Mouse (Mus musculus) forebrain, embryonic 12.5 days (tissue): ENCODE data around the gene Zwint. TPM values are rescaled to one million over a fixed set of nuclear protein-coding genes. Genes with fewer than 3 reads are reported as not detected.

Source experiments
- ATAC-seq: fragments of 200-750 bp; cut with Nextera tagmentation; 2 replicates; pipeline ENCODE4 v1.8.0; 2017; ENCODE audit warnings: moderate TSS enrichment; ENCODE audit not compliant: low FRiP score
- H3K27ac ChIP-seq: fragments of 300-500 bp; sonication (generic); 2 replicates; pipeline ENCODE4 v1.5.1; 2016; ENCODE audit warnings: mild to moderate bottlenecking
- H3K27me3 ChIP-seq: fragments of 300-500 bp; sonication (generic); 2 replicates; pipeline ENCODE4 v1.6.1; 2016; ENCODE audit warnings: mild to moderate bottlenecking
- H3K36me3 ChIP-seq: fragments of 300-500 bp; sonication (generic); replicated peaks from 2 replicates; pipeline ENCODE4 v1.6.1; 2016; ENCODE audit warnings: mild to moderate bottlenecking
- H3K4me1 ChIP-seq: fragments of 300-500 bp; sonication (generic); 2 replicates; pipeline ENCODE4 v1.6.1; 2016
- H3K4me2 ChIP-seq: fragments of 300-500 bp; sonication (generic); 2 replicates; pipeline ENCODE4 v1.6.1; 2016; ENCODE audit warnings: mild to moderate bottlenecking, moderate library complexity
- H3K4me3 ChIP-seq: fragments of 300-500 bp; sonication (generic); replicated peaks from 2 replicates; pipeline ENCODE4 v1.5.1; 2016; ENCODE audit warnings: mild to moderate bottlenecking
- H3K9ac ChIP-seq: fragments of 300-500 bp; sonication (generic); 2 replicates; pipeline ENCODE4 v1.6.1; 2016; ENCODE audit warnings: mild to moderate bottlenecking
- H3K9me3 ChIP-seq: fragments of 300-500 bp; sonication (generic); 2 replicates; pipeline ENCODE4 v1.6.1; 2016
- WGBS: fragments of 180-500 bp; shearing (Covaris S2); methylation state at CpG from one replicate; pipeline ENCODE4 v1.1.7; 2016; 5-methylcytosine and 5-hydroxymethylcytosine counted together
- polyA plus RNA-seq: library from polyadenylated mRNA; unstranded; fragments of >200 nt; fragmentation: Nextera tagmentation; extraction: Ambion mirVana; gene quantifications from 2 replicates; pipeline ENCODE4 v1.2.1, GENCODE M21; 2016

Zwint gene
- polyA plus RNA-seq, 1 experiment from 2014 or later, result 436 TPM

- H3K4me3 ChIP-seq, result no peak overlapping the region
- no peak overlapping the region for H3K9ac ChIP-seq
- no peaks in the 10 kb centered on the region for H3K27me3 ChIP-seq
- no peak for ATAC-seq
- no peak overlapping the region for H3K4me2 ChIP-seq
- H3K36me3 ChIP-seq, result peaks cover 39% of the 10 kb centered on the region
- H3K9me3 ChIP-seq, result no peaks in the 10 kb centered on the region
- no peak overlapping the region for H3K27ac ChIP-seq
- WGBS, result 96% methylated on average over 1 of the region's 1 CpGs
- H3K4me1 ChIP-seq, result no peaks in the 10 kb centered on the region
Observed at GRCm38 (mm10) chr10:72669086-72669485, 14.4 kb downstream of the Zwint start.

- Histone ChIP-seq H3K27me3 (no peaks in the 10 kb centered on the region), H3K36me3 (peaks cover 10% of the 10 kb centered on the region), H3K9ac (no peak overlapping the region), H3K9me3 (no peaks in the 10 kb centered on the region), H3K4me3 (no peak overlapping the region), H3K4me2 (no peak overlapping the region), H3K4me1 (no peaks in the 10 kb centered on the region), H3K27ac (no peak overlapping the region)
- ATAC-seq, result no peak
- 91% methylated on average over 6 of the region's 6 CpGs for WGBS
Observed at GRCm38 (mm10) chr10:72675971-72676370, 21.3 kb downstream of the Zwint start.

GRCm38 (mm10) chr10:72676550-72676949, 21.9 kb downstream of the Zwint start:
- WGBS, result 96% methylated on average over 1 of the region's 1 CpGs
- Histone ChIP-seq H3K36me3 (peaks cover 10% of the 10 kb centered on the region), H3K27ac (no peak overlapping the region), H3K4me2 (no peak overlapping the region), H3K9me3 (no peaks in the 10 kb centered on the region), H3K4me1 (no peaks in the 10 kb centered on the region), H3K4me3 (no peak overlapping the region), H3K27me3 (no peaks in the 10 kb centered on the region), H3K9ac (no peak overlapping the region)
- ATAC-seq, result no peak

GRCm38 (mm10) chr10:72679086-72679485, 24.4 kb downstream of the Zwint start:
- no peak for ATAC-seq
- Histone ChIP-seq H3K9ac (no peak overlapping the region), H3K4me2 (no peak overlapping the region), H3K36me3 (peaks cover 6% of the 10 kb centered on the region), H3K9me3 (no peaks in the 10 kb centered on the region), H3K4me3 (no peak overlapping the region), H3K4me1 (no peaks in the 10 kb centered on the region), H3K27me3 (no peaks in the 10 kb centered on the region), H3K27ac (no peak overlapping the region)
- WGBS, result 91% methylated on average over 4 of the region's 4 CpGs

GRCm38 (mm10) chr10:72701092-72701491, 46.4 kb downstream of the Zwint start:
- Histone ChIP-seq H3K4me3 (no peak overlapping the region), H3K9ac (no peak overlapping the region), H3K9me3 (no peaks in the 10 kb centered on the region), H3K4me2 (no peak overlapping the region), H3K27ac (no peak overlapping the region), H3K4me1 (no peaks in the 10 kb centered on the region), H3K36me3 (no peaks in the 10 kb centered on the region), H3K27me3 (no peaks in the 10 kb centered on the region)
- WGBS, result 84% methylated on average over 5 of the region's 5 CpGs
- ATAC-seq, result no peak

GRCm38 (mm10) chr10:72713754-72714153, 59.1 kb downstream of the Zwint start:
- H3K4me1 ChIP-seq, result no peaks in the 10 kb centered on the region
- WGBS, result 69% methylated on average over 2 of the region's 2 CpGs

More at GRCm38 (mm10) chr10:72713754-72714153, 59.1 kb downstream of the Zwint start:
- Histone ChIP-seq H3K4me2 (no peak overlapping the region), H3K36me3 (no peaks in the 10 kb centered on the region), H3K27ac (no peak overlapping the region), H3K9ac (no peak overlapping the region), H3K9me3 (no peaks in the 10 kb centered on the region), H3K27me3 (no peaks in the 10 kb centered on the region), H3K4me3 (no peak overlapping the region)
- no peak for ATAC-seq
